Mouse (Mus musculus) midbrain, postnatal 0 days (tissue): Measurements from ENCODE around the gene Ets1. TPM values are rescaled to one million over a fixed set of nuclear protein-coding genes. Genes with fewer than 3 reads are reported as not detected.

Experiments used
- ATAC-seq: fragments of 200-750 bp; cut with Nextera tagmentation; 2 replicates; pipeline ENCODE4 v1.8.0; 2017; ENCODE audit warnings: moderate number of reproducible peaks, mild to moderate bottlenecking, moderate TSS enrichment, moderate library complexity; ENCODE audit not compliant: low FRiP score
- DNase-seq: peaks from one replicate; pipeline ENCODE4 v3.0.0-alpha.2; 2015; ENCODE audit warnings: low spot score
- H3K27ac ChIP-seq: fragments of 300-500 bp; sonication (generic); 2 replicates; pipeline ENCODE4 v1.5.1; 2014; ENCODE audit warnings: low read depth, mild to moderate bottlenecking, low read length, mixed read lengths
- H3K27me3 ChIP-seq: fragments of 300-500 bp; sonication (generic); 2 replicates; pipeline ENCODE4 v1.6.1; 2014; ENCODE audit warnings: low read length, control low read depth, mixed read lengths; ENCODE audit not compliant: insufficient read depth
- H3K36me3 ChIP-seq: fragments of 300-500 bp; sonication (generic); 2 replicates; pipeline ENCODE4 v1.6.1; 2014; ENCODE audit warnings: low read length, control low read depth, mixed read lengths; ENCODE audit not compliant: insufficient read depth
- H3K4me1 ChIP-seq: fragments of 300-500 bp; sonication (generic); 2 replicates; pipeline ENCODE4 v1.6.1; 2014; ENCODE audit warnings: mild to moderate bottlenecking, control low read depth, antibody characterized with exemption, low read length, mixed read lengths; ENCODE audit not compliant: insufficient read depth
- H3K4me2 ChIP-seq: fragments of 300-500 bp; sonication (generic); 2 replicates; pipeline ENCODE4 v1.6.1; 2014; ENCODE audit warnings: low read depth, mild to moderate bottlenecking, low read length, mixed read lengths; ENCODE audit not compliant: poor library complexity, severe bottlenecking
- H3K4me3 ChIP-seq: fragments of 300-500 bp; sonication (generic); 2 replicates; pipeline ENCODE4 v1.5.1; 2014; ENCODE audit warnings: low read depth, mild to moderate bottlenecking, low read length, moderate library complexity
- H3K9ac ChIP-seq: fragments of 300-500 bp; sonication (generic); replicated peaks from 2 replicates; pipeline ENCODE4 v1.6.1; 2014; ENCODE audit warnings: mild to moderate bottlenecking, low read length, moderate library complexity, mixed read lengths; ENCODE audit not compliant: poor library complexity, severe bottlenecking
- H3K9me3 ChIP-seq: fragments of 300-500 bp; sonication (generic); 2 replicates; pipeline ENCODE4 v1.6.1; 2016; ENCODE audit warnings: low read length, control low read depth
- CTCF ChIP-seq: IDR thresholded peaks from 2 replicates; pipeline ENCODE4 v1.5.1; 2016; ENCODE audit warnings: antibody characterized with exemption, mild to moderate bottlenecking
- WGBS: fragments of 180-500 bp; shearing (Covaris S2); extraction: QIAGEN DNeasy Blood & Tissue Kit; methylation state at CpG from one replicate; pipeline ENCODE4 v1.1.7; 2014; 5-methylcytosine and 5-hydroxymethylcytosine counted together
- polyA plus RNA-seq: library from polyadenylated mRNA; unstranded; fragments of >200 nt; fragmentation: Nextera tagmentation; extraction: Ambion mirVana; gene quantifications from 2 replicates; pipeline ENCODE4 v1.2.1, GENCODE M21; 2015
- total RNA-seq: library from RNA; depleted of rRNA; stranded (reverse); fragments of >200 nt; gene quantifications from 2 replicates; pipeline ENCODE4 v1.2.3, GENCODE M21; 2014; rRNA removed

Ets1 gene
- total and polyA plus RNA-seq, 2 experiments from 2014 or later: 8.9 to 10.8 TPM

GRCm38 (mm10) chr9:32787615-32788014 is 151.6 kb downstream of the Ets1 start:
- no peak overlapping the region for H3K9ac ChIP-seq
- H3K27me3 ChIP-seq: no peaks in the 10 kb centered on the region
- no peak overlapping the region for H3K4me3 ChIP-seq
- no peaks in the 10 kb centered on the region for H3K9me3 ChIP-seq
- DNase-seq: peak; percentile 8
- no peak overlapping the region for H3K27ac ChIP-seq
- 22% methylated on average over 1 of the region's 1 CpGs for WGBS
- H3K4me2 ChIP-seq: no peak overlapping the region
- ATAC-seq: no peak
- H3K36me3 ChIP-seq: no peaks in the 10 kb centered on the region
- no peak for TF ChIP-seq CTCF
- no peaks in the 10 kb centered on the region; the same call in 1 of the 2 replicates for H3K4me1 ChIP-seq

DNA sequence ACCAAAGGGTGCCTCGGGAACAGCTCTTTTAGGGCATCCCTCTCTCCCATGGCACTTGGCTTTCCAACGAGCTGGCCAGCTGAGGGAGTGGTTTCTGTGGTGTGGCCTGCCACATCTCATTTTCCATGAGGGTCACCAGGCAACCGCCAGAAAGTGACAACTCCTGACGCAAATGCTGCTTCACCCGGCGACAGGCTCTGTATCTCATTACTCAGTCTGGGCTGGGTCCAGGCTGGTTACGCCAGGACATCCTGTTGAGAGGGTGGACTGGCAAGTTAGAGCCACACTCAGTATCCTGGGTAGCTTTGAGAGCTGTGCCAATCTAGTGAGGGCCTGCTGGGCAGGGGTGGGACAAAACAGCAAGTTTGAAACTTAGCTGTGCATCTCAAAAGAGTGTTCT is 153.3 kb downstream of the Ets1 start:
- DNase-seq: peak; percentile 34
- WGBS: 55% methylated on average over 7 of the region's 7 CpGs

DNA sequence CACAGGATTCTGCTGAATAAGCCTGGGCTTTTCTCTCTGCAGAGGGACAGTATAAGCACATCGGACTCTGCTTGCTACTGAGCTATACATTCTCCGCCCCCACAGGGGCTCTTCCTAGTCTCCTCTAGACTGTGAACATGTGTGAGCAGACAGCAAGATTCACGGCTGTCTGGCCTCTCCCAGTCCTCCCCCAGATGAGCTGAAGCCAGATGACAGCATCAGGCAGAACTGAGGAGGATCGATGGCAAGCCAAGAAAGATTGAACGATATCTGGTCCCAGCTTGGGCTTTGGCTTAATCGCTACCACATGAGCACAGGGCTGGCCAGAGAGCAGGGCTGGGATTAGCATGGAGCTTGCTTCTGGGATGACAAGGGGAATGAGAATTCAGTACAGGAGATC is 155.7 kb downstream of the Ets1 start:
- Histone ChIP-seq H3K27ac (no peak overlapping the region), H3K36me3 (no peaks in the 10 kb centered on the region), H3K9me3 (no peaks in the 10 kb centered on the region), H3K9ac (no peak overlapping the region), H3K4me2 (no peak overlapping the region), H3K4me3 (no peak overlapping the region), H3K27me3 (no peaks in the 10 kb centered on the region), H3K4me1 (no peaks in the 10 kb centered on the region; the same call in 1 of the 2 replicates)
- ATAC-seq (no peak), DNase-seq (no peak)
- 73% methylated on average over 6 of the region's 6 CpGs for WGBS
- TF ChIP-seq CTCF: no peak

More for the DNA sequence above, 153.3 kb downstream of the Ets1 start:
- H3K27me3 ChIP-seq: no peaks in the 10 kb centered on the region
- H3K27ac ChIP-seq: no peak overlapping the region
- H3K9me3 ChIP-seq: no peaks in the 10 kb centered on the region
- no peak overlapping the region for H3K4me2 ChIP-seq
- TF ChIP-seq CTCF: no peak
- ATAC-seq: peak; percentile 54; the same call in 1 of the 2 replicates
- no peak overlapping the region for H3K4me3 ChIP-seq
- H3K9ac ChIP-seq: no peak overlapping the region
- no peaks in the 10 kb centered on the region; the same call in 1 of the 2 replicates for H3K4me1 ChIP-seq
- no peaks in the 10 kb centered on the region for H3K36me3 ChIP-seq

DNA sequence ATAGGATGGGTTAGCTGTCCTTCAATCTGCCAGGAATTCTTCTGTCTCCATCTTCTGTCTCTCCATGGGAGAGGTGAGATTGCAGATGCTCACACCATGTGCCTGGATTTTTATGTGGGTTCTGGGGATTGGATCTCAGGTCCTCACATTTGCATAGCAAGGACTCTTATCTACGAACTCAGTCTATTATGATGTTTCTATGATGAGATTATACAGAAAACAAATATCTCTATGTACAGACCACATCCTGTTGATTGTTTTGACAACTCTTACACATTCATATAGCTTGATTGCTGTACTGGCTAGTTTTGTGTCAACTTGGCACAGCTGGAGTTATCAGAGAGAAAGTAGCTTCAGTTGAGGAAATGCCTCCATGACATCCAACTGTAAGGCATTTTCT is 162.2 kb downstream of the Ets1 start:
- Histone ChIP-seq H3K4me2 (no peak overlapping the region), H3K27ac (no peak overlapping the region), H3K36me3 (no peaks in the 10 kb centered on the region), H3K27me3 (no peaks in the 10 kb centered on the region), H3K4me1 (no peaks in the 10 kb centered on the region), H3K9me3 (no peaks in the 10 kb centered on the region), H3K4me3 (no peak overlapping the region), H3K9ac (no peak overlapping the region)
- WGBS: 95% methylated on average over 1 of the region's 1 CpGs
- TF ChIP-seq CTCF: no peak
- ATAC-seq: no peak
- no peak for DNase-seq

DNA sequence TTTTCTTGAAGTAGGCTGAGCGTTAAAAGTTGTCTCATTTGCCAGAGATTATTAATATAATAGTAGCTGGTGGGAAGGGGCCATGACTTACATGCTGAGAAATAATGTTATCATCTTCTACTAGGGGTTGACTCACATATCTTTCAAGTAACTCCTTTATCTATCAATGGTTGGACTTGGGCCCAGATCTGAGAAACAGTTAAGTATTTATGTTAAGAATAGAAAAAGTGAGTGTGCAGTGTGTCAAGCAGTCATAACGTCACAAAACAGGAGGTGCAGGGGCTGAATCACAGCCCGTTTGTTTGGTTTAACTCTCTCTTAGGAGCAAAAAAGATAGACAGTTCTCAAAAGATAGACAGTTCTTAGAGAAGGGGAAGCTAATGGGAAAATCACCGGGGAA is 170.1 kb downstream of the Ets1 start:
- Histone ChIP-seq H3K4me3 (no peak overlapping the region), H3K27me3 (no peaks in the 10 kb centered on the region), H3K27ac (no peak overlapping the region), H3K4me2 (no peak overlapping the region), H3K9ac (no peak overlapping the region), H3K36me3 (no peaks in the 10 kb centered on the region), H3K9me3 (no peaks in the 10 kb centered on the region), H3K4me1 (no peaks in the 10 kb centered on the region)
- DNase-seq: no peak
- 80% methylated on average over 4 of the region's 4 CpGs for WGBS
- TF ChIP-seq CTCF: no peak
- ATAC-seq: no peak

Other genes starting within 250 kb of the Ets1 start
- 8.4 and 9.1 TPM in 2 replicates for gene Fli1, start 93.4 kb upstream of the Ets1 start, total RNA-seq
- gene Fli1, start 93.4 kb upstream of the Ets1 start, polyA plus RNA-seq: 5.5 and 5.9 TPM in 2 replicates